ENCODE assay signal across 8 mouse cellular contexts in the genomic region with DNA sequence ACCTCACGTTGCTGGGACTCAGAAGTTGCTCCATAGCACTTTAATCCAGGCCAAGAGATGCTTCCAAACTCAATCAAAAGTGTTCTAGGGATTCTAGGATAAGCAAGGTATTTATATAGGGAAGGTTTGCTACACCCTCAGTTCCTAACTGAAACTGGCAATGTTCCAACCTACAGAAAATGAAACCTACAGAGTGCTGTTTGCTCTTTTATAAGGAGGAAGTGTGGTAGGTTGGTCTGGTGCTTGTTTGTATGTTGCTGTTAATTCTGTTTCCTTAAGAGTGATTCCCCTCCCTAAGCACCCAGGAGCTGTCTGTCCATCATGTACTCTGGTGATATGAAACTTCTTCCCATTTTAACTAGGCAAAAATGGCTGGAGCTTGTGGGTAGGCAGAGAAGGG. TPM values are rescaled to one million over a fixed set of nuclear protein-coding genes. Genes with fewer than 3 reads are reported as not detected.
A peak's percentile ranks its signal among the peaks of the same experiment; 100 is the strongest.
DNase-seq lines count a peak whose midpoint lies in the region; ATAC-seq and TF ChIP-seq lines count a peak whose summit lies in the region.
"Not testable (repeated sequence)": the region's sequence is repeated elsewhere in the genome, so short reads cannot be mapped to it uniquely, and the experiment has no call there.
"Had no signal": no experiment of that assay in that cellular context is flagged by ENCODE, and none has a peak within 500 bp of the region (broad histone marks: within the 10 kb centered on the region; RNA-seq: fewer than 3 reads in every experiment).

A gene (minus strand): TSS at position 69 of the 400 bp plus-strand sequence.

- not testable (repeated sequence) for H3K27ac ChIP-seq in intestine, embryonic 16.5 days (ENCODE audit: low read length); lung, postnatal 0 days (ENCODE audit: low read length); midbrain, embryonic 14.5 days (replicated peaks; ENCODE audit: low read depth, low read length)

- 50% methylated on average over 1 of the region's 1 CpGs for WGBS in intestine, embryonic 16.5 days
- 18% methylated on average over 1 of the region's 1 CpGs for WGBS in lung, postnatal 0 days
- 50% methylated on average over 1 of the region's 1 CpGs for WGBS in midbrain, embryonic 14.5 days

- H3K4me3 ChIP-seq in intestine, embryonic 16.5 days (ENCODE audit: low read length); lung, postnatal 0 days (ENCODE audit: low read depth, low read length); midbrain, embryonic 14.5 days (replicated peaks; ENCODE audit: low read depth, low read length): not testable (repeated sequence)

- not testable (repeated sequence) for H3K27me3 ChIP-seq in intestine, embryonic 16.5 days (replicated peaks; ENCODE audit: control insufficient read depth, insufficient read depth, low read length); lung, postnatal 0 days (replicated peaks; ENCODE audit: insufficient read depth, low read length); midbrain, embryonic 14.5 days (ENCODE audit: control insufficient read depth, insufficient read depth, low read length)

- peak; percentile 75 for ATAC-seq in activated CD4-positive, CD25-positive, alpha-beta regulatory T cell, adult 4 months
- peak; percentile 35; the same call in 1 of the 2 replicates for ATAC-seq in frontal cortex, adult (ENCODE audit: low TSS enrichment)
- ATAC-seq in intestine, embryonic 16.5 days = peak; percentile 51; the same call in 1 of the 2 replicates
- 0 out of 2 replicates have a peak, but pooled peaks have one; percentile 6 for ATAC-seq in lung, postnatal 0 days
- ATAC-seq in midbrain, embryonic 14.5 days (ENCODE audit: low FRiP score, low TSS enrichment) = peak; percentile 21; the same call in 1 of the 2 replicates

- not testable (repeated sequence) for H3K9ac ChIP-seq in intestine, embryonic 16.5 days (ENCODE audit: low read depth, low read length); lung, postnatal 0 days (replicated peaks; ENCODE audit: low read depth); midbrain, embryonic 14.5 days (replicated peaks; ENCODE audit: low read length)

- not testable (repeated sequence) for H3K4me1 ChIP-seq in intestine, embryonic 16.5 days (ENCODE audit: control insufficient read depth, insufficient read depth, low read length); lung, postnatal 0 days (ENCODE audit: insufficient read depth, low read depth, low read length); midbrain, embryonic 14.5 days (ENCODE audit: control insufficient read depth, insufficient read depth, low read length)

- not testable (repeated sequence) for TF ChIP-seq EP300 in lung, postnatal 0 days (IDR thresholded peaks at IDR 0.05)

- H3K9me3 ChIP-seq in intestine, embryonic 16.5 days (ENCODE audit: control insufficient read depth, low read length); lung, postnatal 0 days (ENCODE audit: low read length); midbrain, embryonic 14.5 days (ENCODE audit: control insufficient read depth, low read length): not testable (repeated sequence)

- H3K36me3 ChIP-seq in intestine, embryonic 16.5 days (ENCODE audit: control insufficient read depth, insufficient read depth, low read length); lung, postnatal 0 days (ENCODE audit: insufficient read depth, low read length); midbrain, embryonic 14.5 days (ENCODE audit: control insufficient read depth, insufficient read depth, low read length): not testable (repeated sequence)

- DNase-seq in B cell, adult 2 months = peak; percentile 39 to 43
- DNase-seq in lung, postnatal 0 days (ENCODE audit: low spot score) = peak; percentile 62
- DNase-seq in midbrain, embryonic 14.5 days = not testable (repeated sequence)
- DNase-seq in spleen, postnatal 36 days (ENCODE audit: low spot score in 2 of 2) = peak; percentile 68 to 77

- TF ChIP-seq CTCF in lung, postnatal 0 days (IDR thresholded peaks at IDR 0.05) = not testable (repeated sequence)

- not testable (repeated sequence) for H3K4me2 ChIP-seq in intestine, embryonic 16.5 days (ENCODE audit: low read depth, low read length); lung, postnatal 0 days (replicated peaks; ENCODE audit: low read depth, low read length); midbrain, embryonic 14.5 days (ENCODE audit: low read length)

RNA-seq across cellular contexts. Expression of the gene that starts here (rescaled TPM):
- polyA plus RNA-seq in activated CD4-positive, CD25-positive, alpha-beta regulatory T cell, adult 4 months (2017; shearing (Covaris generic)) = 10 to 100 TPM; 76.0 to 92.6 TPM
- polyA plus RNA-seq in intestine, embryonic 16.5 days (2015; fragmentation: Nextera tagmentation; extraction: Ambion mirVana) = 0.86 and 0.88 TPM in 2 replicates
- polyA plus RNA-seq in lung, postnatal 0 days (2015; fragmentation: Nextera tagmentation; extraction: Ambion mirVana) = 0.90 and 1.1 TPM in 2 replicates
- polyA plus RNA-seq in midbrain, embryonic 14.5 days (2014; fragmentation: Nextera tagmentation; extraction: Ambion mirVana) = 0.98 and 1.3 TPM in 2 replicates
- polyA plus RNA-seq: C2C12 had no signal

Comparison
In these comparisons a context has a peak if more than half of its experiments do, and no peak if none do; other contexts are left out.
1. RNA of the gene that starts here (polyA plus RNA-seq): 76.0 to 92.6 TPM in activated CD4-positive, CD25-positive, alpha-beta regulatory T cell, adult 4 months; 0.98 to 1.3 TPM in midbrain, embryonic 14.5 days, 0.90 to 1.1 TPM in lung, postnatal 0 days and 0.86 to 0.88 TPM in intestine, embryonic 16.5 days; every median in the first group is over 10 times any median in the second.
2. Peak in ATAC-seq in intestine, embryonic 16.5 days; RNA of the gene not detected or under 1 TPM.
3. ATAC-seq: peak in every context shown above with its lines; median percentile 75 in activated CD4-positive, CD25-positive, alpha-beta regulatory T cell, adult 4 months; 51 in intestine, embryonic 16.5 days; 35 in frontal cortex, adult; 21 in midbrain, embryonic 14.5 days; 6 in lung, postnatal 0 days.